Mouse (Mus musculus) neural tube, embryonic 14.5 days (tissue): ENCODE results near the gene Ola1. TPM values are rescaled to one million over a fixed set of nuclear protein-coding genes. Genes with fewer than 3 reads are reported as not detected.

ENCODE experiments used
- ATAC-seq: fragments of 200-750 bp; cut with Nextera tagmentation; 2 replicates; pipeline ENCODE4 v1.8.0; 2017; ENCODE audit warnings: low read depth, mild to moderate bottlenecking, moderate TSS enrichment, moderate library complexity
- H3K27ac ChIP-seq: fragments of 300-500 bp; sonication (generic); 2 replicates; pipeline ENCODE4 v1.5.1; 2014; ENCODE audit warnings: low read depth, mild to moderate bottlenecking, control low read depth, low read length, moderate library complexity, mixed read lengths
- H3K27me3 ChIP-seq: fragments of 300-500 bp; sonication (generic); 2 replicates; pipeline ENCODE4 v1.6.1; 2014; ENCODE audit warnings: low read length; ENCODE audit not compliant: control insufficient read depth, insufficient read depth
- H3K36me3 ChIP-seq: fragments of 300-500 bp; sonication (generic); 2 replicates; pipeline ENCODE4 v1.6.1; 2014; ENCODE audit warnings: low read length, mixed read lengths; ENCODE audit not compliant: control insufficient read depth, insufficient read depth
- H3K4me1 ChIP-seq: fragments of 300-500 bp; sonication (generic); 2 replicates; pipeline ENCODE4 v1.6.1; 2014; ENCODE audit warnings: low read length; ENCODE audit not compliant: control insufficient read depth, insufficient read depth
- H3K4me2 ChIP-seq: fragments of 300-500 bp; sonication (generic); 2 replicates; pipeline ENCODE4 v1.6.1; 2014; ENCODE audit warnings: mild to moderate bottlenecking, low read depth, low read length, control low read depth
- H3K4me3 ChIP-seq: fragments of 300-500 bp; sonication (generic); 2 replicates; pipeline ENCODE4 v1.5.1; 2014; ENCODE audit warnings: low read depth, low read length, control low read depth, mixed read lengths
- H3K9ac ChIP-seq: fragments of 300-500 bp; sonication (generic); replicated peaks from 2 replicates; pipeline ENCODE4 v1.6.1; 2014; ENCODE audit warnings: low read depth, mild to moderate bottlenecking, control low read depth, low read length, mixed read lengths
- H3K9me3 ChIP-seq: fragments of 300-500 bp; sonication (generic); 2 replicates; pipeline ENCODE4 v1.6.1; 2016; ENCODE audit warnings: low read length; ENCODE audit not compliant: control insufficient read depth
- WGBS: fragments of 180-500 bp; shearing (Covaris S2); extraction: QIAGEN DNeasy Blood & Tissue Kit; methylation state at CpG from one replicate; pipeline ENCODE4 v1.1.7; 2014; 5-methylcytosine and 5-hydroxymethylcytosine counted together
- polyA plus RNA-seq: library from polyadenylated mRNA; unstranded; fragments of >200 nt; fragmentation: Nextera tagmentation; extraction: Ambion mirVana; gene quantifications from 2 replicates; pipeline ENCODE4 v1.2.1, GENCODE M21; 2014

Ola1 gene
- polyA plus RNA-seq, result 102 and 113 TPM in 2 replicates

- Histone ChIP-seq H3K27ac (no peak within 1 kb of the TSS), H3K9me3 (no peaks in the 10 kb centered on the region), H3K36me3 (no peaks in the 10 kb centered on the region), H3K27me3 (no peaks in the 10 kb centered on the region; the same call in 1 of the 2 replicates), H3K9ac (no peak within 1 kb of the TSS), H3K4me1 (no peaks in the 10 kb centered on the region), H3K4me3 (no peak within 1 kb of the TSS), H3K4me2 (no peak within 1 kb of the TSS)
- whole genome bisulfite sequencing, result 83% methylated on average over 5 of the region's 5 CpGs
- no peak for ATAC-seq
Measured at GRCm38 (mm10) chr2:73218913-73219312, at the start of gene Ola1. Gene Ola1 (minus strand): TSS chr2:73218924.

DNA sequence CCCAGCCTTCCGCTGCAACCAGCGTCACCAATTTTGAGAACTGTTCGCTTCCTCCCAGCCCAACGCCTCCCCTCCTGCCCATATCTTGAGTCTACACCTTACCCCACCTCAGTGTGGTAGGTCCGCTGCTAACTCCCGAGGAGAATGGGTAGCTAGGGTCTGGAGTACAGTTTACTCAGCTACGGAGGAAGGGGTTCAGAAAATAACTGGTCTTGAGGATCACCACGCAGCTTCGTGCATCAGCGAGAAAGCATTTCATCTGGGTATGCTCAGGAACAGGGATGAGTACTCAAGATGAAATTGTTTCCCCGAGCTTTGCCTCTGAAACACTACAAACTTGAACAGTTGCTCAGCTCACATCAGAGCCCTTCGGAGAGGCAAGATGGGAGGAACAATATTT lies 49.6 kb upstream of the Ola1 start:
- 3% methylated on average over 12 of the region's 12 CpGs for WGBS
- H3K4me2 ChIP-seq, result no peak overlapping the region

GRCm38 (mm10) chr2:73267818-73268217 lies 49.1 kb upstream of the Ola1 start:
- Histone ChIP-seq H3K27ac (no peak overlapping the region), H3K9ac (no peak overlapping the region), H3K4me3 (no peak overlapping the region), H3K27me3 (peaks cover 74% of the 10 kb centered on the region), H3K4me2 (no peak overlapping the region), H3K9me3 (no peaks in the 10 kb centered on the region), H3K36me3 (no peaks in the 10 kb centered on the region), H3K4me1 (peaks cover 8% of the 10 kb centered on the region; the same call in 1 of the 2 replicates)
- ATAC-seq, result no peak
- WGBS, result 1% methylated on average over 4 of the region's 4 CpGs

More for the DNA sequence above, 49.6 kb upstream of the Ola1 start:
- Histone ChIP-seq H3K27me3 (peaks cover 70% of the 10 kb centered on the region), H3K27ac (no peak overlapping the region), H3K9ac (no peak overlapping the region), H3K4me1 (peaks cover 11% of the 10 kb centered on the region), H3K4me3 (no peak overlapping the region), H3K9me3 (no peaks in the 10 kb centered on the region), H3K36me3 (no peaks in the 10 kb centered on the region)
- no peak for ATAC-seq

GRCm38 (mm10) chr2:73267231-73267630 lies 48.5 kb upstream of the Ola1 start:
- 15% methylated on average over 3 of the region's 3 CpGs for WGBS

GRCm38 (mm10) chr2:73266623-73267022 lies 47.9 kb upstream of the Ola1 start:
- no peak overlapping the region for H3K4me3 ChIP-seq
- no peak overlapping the region for H3K9ac ChIP-seq
- H3K27me3 ChIP-seq, result peaks cover 79% of the 10 kb centered on the region
- H3K9me3 ChIP-seq, result no peaks in the 10 kb centered on the region
- H3K4me1 ChIP-seq, result peaks cover 4% of the 10 kb centered on the region; the same call in 1 of the 2 replicates
- no peak overlapping the region for H3K4me2 ChIP-seq
- 39% methylated on average over 1 of the region's 1 CpGs for WGBS
- H3K36me3 ChIP-seq, result no peaks in the 10 kb centered on the region
- ATAC-seq, result no peak
- H3K27ac ChIP-seq, result no peak overlapping the region

More at GRCm38 (mm10) chr2:73267231-73267630, 48.5 kb upstream of the Ola1 start:
- H3K4me3 ChIP-seq, result no peak overlapping the region
- no peak overlapping the region for H3K27ac ChIP-seq
- no peak overlapping the region for H3K4me2 ChIP-seq
- H3K27me3 ChIP-seq, result peaks cover 78% of the 10 kb centered on the region
- no peaks in the 10 kb centered on the region for H3K9me3 ChIP-seq
- no peak overlapping the region for H3K9ac ChIP-seq
- H3K4me1 ChIP-seq, result peaks cover 7% of the 10 kb centered on the region; the same call in 1 of the 2 replicates
- ATAC-seq, result no peak
- no peaks in the 10 kb centered on the region for H3K36me3 ChIP-seq

- H3K4me1 ChIP-seq, result peaks cover 4% of the 10 kb centered on the region; the same call in 1 of the 2 replicates
- H3K27me3 ChIP-seq, result peaks cover 73% of the 10 kb centered on the region
- ATAC-seq, result no peak
- no peaks in the 10 kb centered on the region for H3K9me3 ChIP-seq
- H3K36me3 ChIP-seq, result no peaks in the 10 kb centered on the region
- H3K4me3 ChIP-seq, result no peak overlapping the region
- H3K27ac ChIP-seq, result no peak overlapping the region
- H3K9ac ChIP-seq, result no peak overlapping the region
- WGBS, result 3% methylated on average over 5 of the region's 5 CpGs
- H3K4me2 ChIP-seq, result no peak overlapping the region
Measured at GRCm38 (mm10) chr2:73266011-73266410, 47.3 kb upstream of the Ola1 start.

DNA sequence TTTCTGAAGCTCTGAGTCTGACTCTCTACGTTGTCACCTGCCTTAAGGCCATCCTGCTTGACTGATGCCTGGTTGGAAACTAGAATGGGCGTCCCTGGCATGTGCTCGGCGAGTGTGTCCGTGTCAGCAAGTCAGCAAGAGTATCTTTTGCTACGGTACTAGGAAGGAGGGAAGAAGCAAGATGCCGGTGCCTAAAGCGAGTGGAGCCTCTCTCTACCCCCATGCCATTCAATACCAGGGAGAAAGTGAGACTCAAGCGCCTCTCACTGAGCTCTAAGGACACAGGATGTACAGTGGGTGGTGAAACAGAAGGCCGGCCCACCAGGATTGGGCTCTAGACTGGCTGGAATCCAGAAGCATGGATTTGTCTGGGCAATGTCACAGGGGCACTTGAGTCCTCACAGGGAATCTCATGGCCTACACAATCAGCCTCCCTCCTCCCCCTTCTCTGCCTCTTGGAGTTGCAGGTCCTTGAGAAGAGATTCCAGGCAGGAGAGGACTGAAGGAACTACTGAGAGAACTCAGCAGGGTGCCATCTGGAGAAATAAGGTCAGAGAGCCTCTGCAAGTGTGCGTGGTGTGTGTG lies 46.0 kb upstream of the Ola1 start:
- Histone ChIP-seq H3K9me3 (no peaks in the 10 kb centered on the region), H3K4me1 (peaks cover 4% of the 10 kb centered on the region; the same call in 1 of the 2 replicates), H3K27ac (no peak overlapping the region), H3K27me3 (peaks cover 62% of the 10 kb centered on the region), H3K4me2 (peak overlapping the region; percentile 45; the same call in 1 of the 2 replicates), H3K9ac (no peak overlapping the region), H3K4me3 (no peak overlapping the region), H3K36me3 (no peaks in the 10 kb centered on the region)
- ATAC-seq, result no peak
- 6% methylated on average over 11 of the region's 11 CpGs for WGBS

DNA sequence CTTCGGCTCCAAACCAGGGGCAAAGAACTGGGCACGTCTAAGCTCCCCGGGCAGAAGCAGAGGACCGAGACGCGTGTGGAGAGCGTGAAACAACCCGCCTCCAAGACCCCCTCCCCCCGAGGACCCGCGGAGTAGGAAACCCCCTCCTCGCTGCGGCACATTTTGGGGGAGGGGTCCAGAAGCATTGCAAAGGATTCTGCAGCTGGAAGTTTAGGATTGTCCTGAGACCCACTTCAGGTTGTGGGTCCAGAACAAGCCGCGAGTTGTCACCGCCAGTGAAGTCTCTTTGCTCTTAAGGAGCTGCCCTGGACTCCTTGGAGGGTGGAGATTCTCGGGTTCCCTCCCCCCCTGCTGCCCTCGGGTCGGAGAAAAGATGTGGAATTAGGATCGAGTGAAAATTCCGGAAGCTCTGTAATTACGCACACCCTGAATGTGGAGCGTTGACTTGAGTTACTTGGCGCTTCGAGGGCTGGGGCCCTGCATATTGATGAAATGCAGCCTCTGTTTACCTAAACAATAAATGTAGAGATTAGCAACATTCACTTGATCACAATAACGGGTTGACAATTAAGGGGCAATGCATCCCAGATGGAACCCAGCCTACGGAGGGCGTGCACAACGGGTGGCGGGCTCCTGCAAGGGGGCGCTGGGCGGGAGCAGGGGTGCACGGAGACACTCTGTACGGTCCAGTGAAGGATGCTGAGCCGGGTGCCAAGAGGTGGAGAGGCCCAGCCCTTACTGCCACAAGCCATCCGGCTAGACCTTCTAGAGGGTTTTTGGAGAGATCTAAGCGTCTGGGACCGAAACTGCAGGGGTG lies 45.3 kb upstream of the Ola1 start:
- no peak overlapping the region for H3K27ac ChIP-seq
- no peaks in the 10 kb centered on the region for H3K36me3 ChIP-seq
- H3K9me3 ChIP-seq, result no peaks in the 10 kb centered on the region
- H3K9ac ChIP-seq, result no peak overlapping the region
- H3K27me3 ChIP-seq, result peaks cover 58% of the 10 kb centered on the region
- H3K4me3 ChIP-seq, result peak overlapping the region; percentile 25
- no peak; the same call in 1 of the 2 replicates for ATAC-seq
- peak overlapping the region; percentile 45 for H3K4me2 ChIP-seq
- 2% methylated on average over 38 of the region's 38 CpGs for WGBS
- peaks cover 4% of the 10 kb centered on the region; the same call in 1 of the 2 replicates for H3K4me1 ChIP-seq
